Comparison of ENCODE assay signal across 23 mouse cellular contexts in the genomic region with DNA sequence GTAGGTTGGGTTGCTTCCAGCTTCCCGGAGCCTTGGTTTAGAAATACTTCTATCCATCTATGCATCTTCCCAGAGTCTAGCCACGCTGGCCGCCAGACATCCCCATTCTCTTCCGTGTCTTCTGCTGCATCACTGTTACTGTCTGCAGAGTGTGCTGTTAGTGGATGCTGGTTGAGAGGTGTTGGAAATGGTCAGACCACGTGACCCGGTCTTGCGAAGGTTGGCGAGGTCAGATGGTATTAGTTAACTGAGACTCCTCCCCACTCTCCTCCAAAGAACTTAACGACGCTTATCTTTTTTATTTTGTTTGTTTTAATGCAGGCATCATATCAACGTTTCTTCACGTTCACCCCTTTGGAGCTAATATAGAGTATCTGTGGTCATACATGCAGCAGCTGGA.
DNase-seq lines count a peak whose midpoint lies in the region; ATAC-seq and TF ChIP-seq lines count a peak whose summit lies in the region.
"Had no signal": no experiment of that assay in that cellular context is flagged by ENCODE, and none has a peak within 500 bp of the region (broad histone marks: within the 10 kb centered on the region; RNA-seq: fewer than 3 reads in every experiment).

No protein-coding gene starts in this region.

- no peaks in the 10 kb centered on the region for H3K36me3 ChIP-seq in heart, embryonic 16.5 days (ENCODE audit: control insufficient read depth, insufficient read depth)
- no peaks in the 10 kb centered on the region for H3K36me3 ChIP-seq in lung, postnatal 0 days (ENCODE audit: insufficient read depth, low read length)
- no peaks in the 10 kb centered on the region for H3K36me3 ChIP-seq in hindbrain, embryonic 10.5 days
- H3K36me3 ChIP-seq: heart, embryonic 12.5 days; liver, embryonic 12.5 days had no signal

- no peak overlapping the region for H3K9ac ChIP-seq in heart, embryonic 16.5 days (ENCODE audit: low read length)
- H3K9ac ChIP-seq in lung, postnatal 0 days (replicated peaks; ENCODE audit: low read depth) = no peak overlapping the region
- H3K9ac ChIP-seq: heart, embryonic 12.5 days; hindbrain, embryonic 12.5 days; liver, embryonic 12.5 days had no signal

- no peak overlapping the region for H3K4me3 ChIP-seq in heart, embryonic 16.5 days (ENCODE audit: low read length)
- peak overlapping the region; percentile 14; the same call in 1 of the 2 replicates for H3K4me3 ChIP-seq in lung, postnatal 0 days (ENCODE audit: low read depth, low read length)
- no peak overlapping the region for H3K4me3 ChIP-seq in hindbrain, embryonic 10.5 days
- H3K4me3 ChIP-seq: heart, embryonic 12.5 days; hindbrain, embryonic 12.5 days; left cerebral cortex, adult 2 months; liver, embryonic 12.5 days had no signal

- TF ChIP-seq EP300 in lung, postnatal 0 days (IDR thresholded peaks at IDR 0.05) = no peak

- ATAC-seq in heart, embryonic 16.5 days (replicated peaks; ENCODE audit: extremely low read depth, insufficient read depth, low FRiP score) = no peak
- ATAC-seq in lung, postnatal 0 days = no peak
- ATAC-seq: activated CD4-positive, CD25-positive, alpha-beta regulatory T cell, adult 4 months; forebrain, embryonic 14.5 days; intestine, postnatal 0 days; liver, embryonic 12.5 days had no signal

- WGBS in heart, embryonic 16.5 days = 79% methylated on average over 12 of the region's 12 CpGs
- WGBS in lung, postnatal 0 days = 56% methylated on average over 12 of the region's 12 CpGs
- WGBS in hindbrain, embryonic 10.5 days = 83% methylated on average over 12 of the region's 12 CpGs

- no peaks in the 10 kb centered on the region for H3K4me1 ChIP-seq in heart, embryonic 16.5 days (ENCODE audit: control insufficient read depth, insufficient read depth, low read length)
- no peaks in the 10 kb centered on the region for H3K4me1 ChIP-seq in lung, postnatal 0 days (ENCODE audit: insufficient read depth, low read depth, low read length)
- H3K4me1 ChIP-seq in hindbrain, embryonic 10.5 days (replicated peaks) = peaks cover 6% of the 10 kb centered on the region
- H3K4me1 ChIP-seq: heart, embryonic 12.5 days; hindbrain, embryonic 12.5 days; liver, embryonic 12.5 days had no signal

- H3K27ac ChIP-seq in heart, embryonic 16.5 days (ENCODE audit: low read length) = no peak overlapping the region
- H3K27ac ChIP-seq in lung, postnatal 0 days (ENCODE audit: low read length) = no peak overlapping the region
- H3K27ac ChIP-seq in hindbrain, embryonic 10.5 days = no peak overlapping the region
- H3K27ac ChIP-seq: hindbrain, embryonic 12.5 days; liver, embryonic 12.5 days; stomach, postnatal 0 days had no signal

- no peaks in the 10 kb centered on the region for H3K27me3 ChIP-seq in heart, embryonic 16.5 days (ENCODE audit: control insufficient read depth, insufficient read depth, low read length)
- H3K27me3 ChIP-seq in lung, postnatal 0 days (replicated peaks; ENCODE audit: insufficient read depth, low read length) = no peaks in the 10 kb centered on the region
- H3K27me3 ChIP-seq in hindbrain, embryonic 10.5 days (ENCODE audit: insufficient read depth, poor library complexity, severe bottlenecking) = no peaks in the 10 kb centered on the region
- H3K27me3 ChIP-seq: CH12.LX; heart, embryonic 12.5 days; hindbrain, embryonic 12.5 days; liver, embryonic 12.5 days had no signal

- H3K4me2 ChIP-seq in heart, embryonic 16.5 days (ENCODE audit: low read depth, low read length) = peak overlapping the region; percentile 8; the same call in 1 of the 2 replicates
- H3K4me2 ChIP-seq in lung, postnatal 0 days (replicated peaks; ENCODE audit: low read depth, low read length) = peak overlapping the region; percentile 41
- H3K4me2 ChIP-seq: heart, embryonic 12.5 days; hindbrain, embryonic 12.5 days; liver, embryonic 12.5 days had no signal

- TF ChIP-seq CTCF in lung, postnatal 0 days (IDR thresholded peaks at IDR 0.05) = no peak

- DNase-seq in adrenal gland, postnatal 14 days = peak; percentile 5
- DNase-seq in adrenal gland, postnatal 4 days (ENCODE audit: low spot score in 2 of 2) = no peak
- no peak for DNase-seq in heart, adult 8-10 months (ENCODE audit: low spot score)
- no peak for DNase-seq in lung, postnatal 0 days (ENCODE audit: low spot score)
- DNase-seq in lung, postnatal 25 days (ENCODE audit: low spot score) = no peak
- peak; percentile 35 for DNase-seq in telencephalon, adult 2 months (ENCODE audit: low read depth, low spot score)
- DNase-seq in hindbrain, embryonic 10.5 days (ENCODE audit: low spot score) = no peak
- DNase-seq: cerebellum, adult 11 months; cerebellum, postnatal 25 days; gastrocnemius, postnatal 14 days; midbrain, embryonic 14.5 days; right cerebral cortex, postnatal 14 days; thymus, postnatal 4 days had no signal

- no peaks in the 10 kb centered on the region for H3K9me3 ChIP-seq in heart, embryonic 16.5 days (replicated peaks; ENCODE audit: control insufficient read depth, low read length)
- no peaks in the 10 kb centered on the region for H3K9me3 ChIP-seq in lung, postnatal 0 days (ENCODE audit: low read length)
- no peaks in the 10 kb centered on the region for H3K9me3 ChIP-seq in hindbrain, embryonic 10.5 days
- H3K9me3 ChIP-seq: hindbrain, embryonic 12.5 days; liver, embryonic 12.5 days had no signal

Comparison
In these comparisons a context has a peak if more than half of its experiments do, and no peak if none do; other contexts are left out.
1. DNase-seq: peak in adrenal gland, postnatal 14 days (single experiment) and telencephalon, adult 2 months (single experiment); none in adrenal gland, postnatal 4 days (0 of 2), heart, adult 8-10 months (single experiment), lung, postnatal 0 days (single experiment), lung, postnatal 25 days (single experiment) and hindbrain, embryonic 10.5 days (single experiment).